Mouse (Mus musculus): ENCODE measurements at regions not wholly inside any gene's neighbourhood (a gene's known extent, or its start where the extent isn't known, plus 50 kb on each side); places are given as distances from the start of the nearest gene placed in this dataset.

DNA sequence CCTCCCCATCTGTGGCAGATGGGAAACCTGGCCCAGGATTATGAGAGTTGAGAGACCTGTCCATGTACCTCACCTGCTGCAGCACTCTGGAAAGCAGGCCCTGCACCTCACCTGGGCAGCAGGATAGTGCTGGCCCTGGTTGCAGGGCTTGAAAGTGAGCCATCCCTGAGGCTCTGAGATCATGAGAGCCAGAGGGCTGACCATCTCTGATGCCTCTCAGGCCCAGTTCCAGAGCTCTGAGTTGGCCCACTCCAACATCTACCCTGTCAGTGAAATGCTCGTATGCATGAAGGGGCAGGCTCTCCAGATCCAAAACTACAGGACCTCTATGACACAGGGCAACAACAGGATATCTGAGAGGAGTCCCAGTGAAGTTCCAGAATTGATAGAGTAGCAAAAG lies 147.8 kb upstream of the Frmd4a start:
- no peak for TF ChIP-seq CTCF (IDR thresholded peaks at IDR 0.05; ENCODE audit: low read depth)
- no peak for TF ChIP-seq EP300 (IDR thresholded peaks at IDR 0.05; ENCODE audit: low read depth)
